31 mouse cellular contexts compared by ENCODE assay signal in the genomic region with DNA sequence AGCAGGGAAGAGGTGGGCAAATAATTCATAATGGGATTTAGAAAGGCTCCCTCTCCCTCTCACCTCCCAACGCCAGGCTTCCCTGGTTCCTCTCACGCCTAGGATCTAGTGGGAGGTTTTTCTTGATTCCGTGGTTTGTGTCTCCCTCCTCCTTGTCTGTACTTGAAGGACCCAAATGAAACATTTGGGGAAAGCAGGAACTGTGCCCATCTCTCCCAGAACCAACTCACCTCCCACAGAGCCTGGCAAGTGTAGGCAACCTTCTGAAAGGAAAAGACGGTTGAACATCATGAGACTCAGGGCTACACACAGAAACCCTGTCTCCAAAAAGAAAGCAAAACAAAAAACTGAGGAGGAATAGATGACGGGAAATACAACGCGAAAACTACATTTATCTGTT.
DNase-seq lines count a peak whose midpoint lies in the region; ATAC-seq and TF ChIP-seq lines count a peak whose summit lies in the region.
"Had no signal": no experiment of that assay in that cellular context is flagged by ENCODE, and none has a peak within 500 bp of the region (broad histone marks: within the 10 kb centered on the region; RNA-seq: fewer than 3 reads in every experiment).

No protein-coding gene starts in this region.

- H3K4me1 ChIP-seq in hindbrain, postnatal 0 days (ENCODE audit: insufficient read depth, low read length) = no peaks in the 10 kb centered on the region
- H3K4me1 ChIP-seq: embryonic facial prominence, embryonic 13.5 days; forebrain, embryonic 10.5 days; forebrain, embryonic 15.5 days; hindbrain, embryonic 12.5 days had no signal

- H3K27ac ChIP-seq in hindbrain, postnatal 0 days = no peak overlapping the region
- H3K27ac ChIP-seq: embryonic facial prominence, embryonic 13.5 days; forebrain, embryonic 10.5 days; forebrain, embryonic 15.5 days; gastrocnemius, adult 2 months; hindbrain, embryonic 12.5 days; kidney, postnatal 0 days; liver, embryonic 14.5 days; macrophage; stomach, postnatal 0 days had no signal

- no peak overlapping the region for H3K9ac ChIP-seq in hindbrain, postnatal 0 days (replicated peaks; ENCODE audit: low read length)
- H3K9ac ChIP-seq: embryonic facial prominence, embryonic 13.5 days; forebrain, embryonic 15.5 days; hindbrain, embryonic 12.5 days; liver, embryonic 14.5 days had no signal

- WGBS in hindbrain, postnatal 0 days = 87% methylated on average over 7 of the region's 7 CpGs

- DNase-seq in cerebellum, postnatal 10 days = peak; percentile 16 to 39
- DNase-seq in cerebellum, postnatal 4 days (ENCODE audit: low spot score in 2 of 2) = no peak
- DNase-seq in frontal cortex, postnatal 36 days (ENCODE audit: low spot score in 2 of 2) = peak; percentile 23 to 41
- DNase-seq in frontal cortex, postnatal 10 days (ENCODE audit: low spot score in 2 of 2) = no peak
- peak; percentile 18 to 20 for DNase-seq in right cerebral cortex, adult 2 months (ENCODE audit: low spot score in 2 of 2)
- no peak for DNase-seq in right cerebral cortex, postnatal 4 days
- DNase-seq in hindbrain, postnatal 0 days (ENCODE audit: low spot score) = no peak
- DNase-seq: adrenal gland, adult 8-10 months; cerebellum, adult 11 months; gastrocnemius, adult 2 months; gastrocnemius, postnatal 36 days; heart, adult 18-20 months; heart, postnatal 36 days; kidney, adult 8-10 months; kidney, postnatal 4 days; liver; lung, adult 2 months; lung, postnatal 10 days; midbrain, embryonic 14.5 days; thymus, postnatal 4 days had no signal

- H3K4me2 ChIP-seq in hindbrain, postnatal 0 days (ENCODE audit: low read depth, low read length) = no peak overlapping the region
- H3K4me2 ChIP-seq: embryonic facial prominence, embryonic 13.5 days; forebrain, embryonic 15.5 days; heart, embryonic 11.5 days; hindbrain, embryonic 12.5 days had no signal

- no peak overlapping the region for H3K4me3 ChIP-seq in hindbrain, postnatal 0 days (ENCODE audit: low read length)
- H3K4me3 ChIP-seq: embryonic facial prominence, embryonic 13.5 days; forebrain, embryonic 10.5 days; forebrain, embryonic 15.5 days; gastrocnemius, adult 2 months; hindbrain, embryonic 12.5 days had no signal

- no peak for ATAC-seq in hindbrain, postnatal 0 days
- ATAC-seq: forebrain, embryonic 15.5 days; intestine, embryonic 16.5 days had no signal

- no peaks in the 10 kb centered on the region for H3K27me3 ChIP-seq in hindbrain, postnatal 0 days (ENCODE audit: insufficient read depth, low read length)
- H3K27me3 ChIP-seq: embryonic facial prominence, embryonic 13.5 days; forebrain, embryonic 15.5 days; hindbrain, embryonic 12.5 days had no signal

- TF ChIP-seq CTCF in hindbrain, postnatal 0 days (IDR thresholded peaks at IDR 0.05; ENCODE audit: low read depth) = no peak

- no peaks in the 10 kb centered on the region for H3K9me3 ChIP-seq in hindbrain, postnatal 0 days (ENCODE audit: low read length)
- H3K9me3 ChIP-seq: forebrain, embryonic 15.5 days; hindbrain, embryonic 12.5 days had no signal

- H3K36me3 ChIP-seq in hindbrain, postnatal 0 days (ENCODE audit: insufficient read depth, low read length) = no peaks in the 10 kb centered on the region
- H3K36me3 ChIP-seq: embryonic facial prominence, embryonic 13.5 days; forebrain, embryonic 10.5 days; forebrain, embryonic 15.5 days; G1E; hindbrain, embryonic 12.5 days had no signal

Comparison
In these comparisons a context has a peak if more than half of its experiments do, and no peak if none do; other contexts are left out.
1. DNase-seq: peak in cerebellum, postnatal 10 days (2 of 2), frontal cortex, postnatal 36 days (2 of 2) and right cerebral cortex, adult 2 months (2 of 2); none in cerebellum, postnatal 4 days (0 of 2), frontal cortex, postnatal 10 days (0 of 2), right cerebral cortex, postnatal 4 days (single experiment) and hindbrain, postnatal 0 days (single experiment).